Mouse (Mus musculus) heart, postnatal 14 days (tissue): ENCODE results near the gene Mgea5. TPM values are rescaled to one million over a fixed set of nuclear protein-coding genes. Genes with fewer than 3 reads are reported as not detected.
"Not testable (repeated sequence)": the region's sequence is repeated elsewhere in the genome, so short reads cannot be mapped to it uniquely, and the experiment has no call there.

Source experiments
- DNase-seq, 2 experiments: peaks; one replicate each; pipeline ENCODE4 v3.0.0; 2021 to 2022
- intact Hi-C: fragments of 180-260 bp; cut with DNase I; formaldehyde crosslinking; loops from one replicate; pipeline ENCODE4 v1.15.1; 2025
- long read RNA-seq, 2 experiments: library from polyadenylated mRNA; stranded (forward); transcript quantifications; one replicate each; pipeline ENCODE4 v2.0.0; 2021
- total RNA-seq, 2 experiments: library from RNA; stranded (reverse); gene quantifications; 2 replicates each; pipeline ENCODE4 v1.2.3; 2021

Gene Mgea5
- total RNA-seq, result 10 to 100 TPM; 65.7 TPM
- long read RNA-seq, experiment 1, full-length matches to known transcripts, result 15 of 21 reads
- long read RNA-seq, experiment 1, partial matches to known transcripts, result 3 of 21 reads
- long read RNA-seq, experiment 1, other reads (novel, unspliced or antisense), result 3 of 21 reads
- long read RNA-seq, experiment 2, full-length matches to known transcripts, result 11 of 20 reads
- long read RNA-seq, experiment 2, partial matches to known transcripts, result 4 of 20 reads
- long read RNA-seq, experiment 2, other reads (novel, unspliced or antisense), result 5 of 20 reads

- intact Hi-C loops, result loop anchor here (2.0 kb wide), 1 partner anchor 35 kb away; the partner anchor contains the start of gene Npm3
- DNase-seq, result peak; percentile 97 to 98
These were observed at the start of gene Mgea5 for GRCm38 (mm10) chr19:45783181-45783932. TSS of gene Mgea5 (minus strand) at chr19:45783837.

GRCm38 (mm10) chr19:45830679-45831078 lies 47.0 kb upstream of the Mgea5 start:
- DNase-seq, result no peak
- intact Hi-C loops, result loop anchor here (2.0 kb wide), 1 partner anchor 16 kb away; no protein-coding TSS in a partner anchor

DNA sequence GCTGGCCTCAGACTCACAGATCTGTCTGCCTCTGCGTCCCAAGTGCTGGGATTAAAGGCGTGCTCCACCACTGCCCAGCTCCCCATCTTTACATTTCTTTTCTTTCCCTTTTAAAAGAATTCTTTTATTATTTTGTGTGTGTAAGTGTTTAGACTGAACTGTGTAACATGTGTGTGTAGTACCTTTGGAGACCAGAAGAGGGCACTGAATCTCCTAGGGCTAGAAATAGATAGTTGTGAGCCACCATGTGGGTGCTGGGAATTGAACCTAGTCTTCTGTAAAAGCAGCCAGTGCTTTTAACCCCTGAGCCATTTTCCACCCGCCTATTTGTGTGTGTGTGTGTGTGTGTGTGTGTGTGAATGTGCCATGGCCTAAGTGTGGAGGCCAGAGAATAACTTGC lies 44.1 kb upstream of the Mgea5 start:
- no peak for DNase-seq
- intact Hi-C loops, result no loop called here

DNA sequence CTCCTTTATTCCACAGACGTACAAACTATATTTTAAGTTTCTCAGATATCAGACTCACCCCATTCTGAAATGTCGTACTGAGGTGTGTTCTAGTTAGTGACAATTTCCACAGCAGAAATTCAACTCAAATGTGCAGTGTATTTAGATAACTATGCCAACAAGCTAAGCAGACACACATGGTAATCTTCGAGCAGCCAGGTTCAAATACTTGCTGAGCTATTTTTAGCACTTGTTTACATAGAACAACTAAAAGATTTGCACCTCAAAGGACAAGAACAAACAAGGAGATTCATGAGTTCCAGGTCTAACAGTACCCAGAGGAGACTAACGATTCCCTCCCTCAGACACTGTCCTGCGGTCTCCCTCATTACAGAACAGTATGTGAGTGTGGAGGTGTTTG lies 43.5 kb upstream of the Mgea5 start:
- DNase-seq, result no peak
- intact Hi-C loops, result no loop called here

DNA sequence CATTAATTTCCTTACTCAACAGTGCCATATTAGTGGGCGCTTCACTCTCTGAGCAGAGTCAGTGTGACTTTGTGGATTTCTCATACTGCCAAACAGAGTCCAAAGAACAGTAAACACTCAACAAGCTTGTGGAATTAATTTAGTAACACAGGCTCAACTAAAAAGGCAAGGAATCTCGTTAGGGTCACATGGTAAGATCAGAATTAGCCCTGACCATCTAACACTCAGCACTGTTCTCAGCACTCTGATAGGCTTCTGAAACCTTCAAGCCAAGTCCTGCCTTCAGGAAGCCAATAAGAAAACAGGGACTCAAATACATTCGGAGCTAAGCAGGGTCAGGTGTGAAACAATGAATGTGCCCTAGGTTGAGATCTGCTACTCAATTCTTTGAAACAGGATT lies 42.5 kb upstream of the Mgea5 start:
- no peak for DNase-seq
- intact Hi-C loops, result no loop called here

- DNase-seq, result no peak
These were observed 38.2 kb upstream of the Mgea5 start for GRCm38 (mm10) chr19:45821832-45822231.

GRCm38 (mm10) chr19:45817816-45818490 lies 34.3 kb upstream of the Mgea5 start:
- intact Hi-C loops, result no loop called here
- DNase-seq, result no peak

More at GRCm38 (mm10) chr19:45821832-45822231, 38.2 kb upstream of the Mgea5 start:
- intact Hi-C loops, result no loop called here

- no peak for DNase-seq
- intact Hi-C loops, result no loop called here
These were observed 33.1 kb upstream of the Mgea5 start for GRCm38 (mm10) chr19:45816727-45817126.

DNA sequence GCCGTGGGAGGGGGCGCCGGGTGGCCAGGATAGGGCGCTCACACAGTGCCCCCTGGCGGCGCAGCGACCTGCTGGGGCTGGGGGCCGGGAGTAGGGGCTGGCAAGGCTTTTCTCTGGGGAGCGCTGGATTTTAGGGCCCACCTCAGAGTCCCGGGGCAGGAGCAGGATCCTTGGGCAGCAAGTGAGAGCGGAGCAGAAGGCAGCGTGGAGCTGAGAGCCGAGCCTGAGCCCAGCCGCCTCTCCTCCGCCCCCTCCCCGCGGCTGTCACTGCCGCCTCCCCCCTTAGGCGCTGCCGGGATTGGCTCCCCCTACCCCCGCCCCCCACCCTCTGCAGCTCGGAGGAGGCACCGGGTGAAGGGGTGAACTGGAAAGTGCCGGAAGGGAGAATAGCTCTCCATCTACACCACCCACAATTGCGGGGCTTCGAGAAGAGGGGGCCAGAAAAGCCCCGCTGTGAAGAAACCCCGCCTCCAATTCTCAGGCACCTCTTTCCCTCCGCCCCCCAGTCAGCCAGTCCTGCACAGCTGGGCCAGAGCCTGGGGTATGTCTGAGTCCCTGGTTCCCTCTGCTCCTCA lies 32.3 kb upstream of the Mgea5 start, which contains the start of gene Kcnip2:
Kcnip2 (minus strand) TSS at position 231 of the 575 bp plus-strand sequence.
- intact Hi-C loops, result loop anchor here (2.0 kb wide), 1 partner anchor 15 kb away; no protein-coding TSS in a partner anchor
- DNase-seq, result peak; percentile 53 to 62

- no peak for DNase-seq
- intact Hi-C loops, result loop anchor here (2.0 kb wide), 1 partner anchor 16 kb away; no protein-coding TSS in a partner anchor
These were observed 31.5 kb upstream of the Mgea5 start for GRCm38 (mm10) chr19:45815170-45815569.

DNA sequence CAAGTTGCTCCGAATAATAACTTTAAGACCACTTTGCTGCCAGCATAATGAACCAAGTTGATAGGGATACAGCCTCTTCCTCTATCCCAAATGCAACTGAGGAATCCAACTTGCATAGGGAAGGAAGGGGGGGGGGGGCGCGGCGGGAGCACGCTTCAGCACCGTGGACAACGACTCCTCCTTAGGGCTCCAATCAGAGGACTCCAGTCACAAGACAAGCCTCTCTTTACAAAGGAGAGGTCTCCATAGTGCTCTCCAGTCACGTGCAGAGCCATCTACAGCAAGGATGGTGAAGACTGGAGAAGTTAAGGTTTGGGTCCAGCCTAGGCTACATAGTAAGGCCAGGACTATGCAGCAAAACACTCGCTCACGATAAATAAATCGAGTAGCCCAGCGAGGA lies 30.2 kb upstream of the Mgea5 start:
- intact Hi-C loops, result loop anchor here (1.0 to 2.0 kb wide), 3 partner anchors 17 to 201 kb away; no protein-coding TSS in a partner anchor
- DNase-seq, result no peak

- intact Hi-C loops, result loop anchor here (1.0 to 2.0 kb wide), 2 partner anchors 140 to 202 kb away; no protein-coding TSS in a partner anchor
- peak; percentile 84 to 92 for DNase-seq
These were observed 29.6 kb upstream of the Mgea5 start for GRCm38 (mm10) chr19:45813263-45813662.

DNA sequence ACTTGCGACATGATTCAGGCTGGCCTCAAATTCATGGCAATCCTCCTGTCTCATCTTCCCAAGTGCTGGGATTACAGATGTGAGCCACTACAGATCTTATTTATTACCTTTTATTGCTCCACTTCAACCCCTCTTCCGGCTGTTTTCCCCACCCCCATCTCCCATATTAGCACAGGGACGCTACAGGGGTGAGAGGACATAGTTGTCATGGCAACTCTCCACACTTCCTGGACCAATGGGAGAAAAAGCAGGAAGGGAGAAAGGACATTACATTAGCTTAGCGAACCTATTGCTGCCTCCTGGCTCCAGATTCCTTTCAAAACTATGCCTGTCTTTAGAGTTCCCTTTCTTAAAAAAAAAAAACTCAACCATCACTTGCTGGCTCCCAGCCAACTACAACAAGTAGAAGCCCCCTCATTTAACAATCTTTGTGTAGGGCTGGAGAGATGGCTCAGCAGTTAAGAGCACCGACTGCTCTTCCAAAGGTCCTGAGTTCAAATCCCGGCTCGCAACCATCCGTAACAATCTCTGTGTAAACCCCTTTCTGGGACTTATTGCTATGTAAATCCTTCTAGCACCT lies 29.1 kb upstream of the Mgea5 start:
- intact Hi-C loops, result loop anchor here (1.0 to 2.0 kb wide), 2 partner anchors 141 to 202 kb away; no protein-coding TSS in a partner anchor

GRCm38 (mm10) chr19:45812115-45812514 lies 28.5 kb upstream of the Mgea5 start:
- intact Hi-C loops, result loop anchor here (2.0 kb wide), 1 partner anchor 203 kb away; no protein-coding TSS in a partner anchor

More for the DNA sequence above, 29.1 kb upstream of the Mgea5 start:
- no peak for DNase-seq

DNA sequence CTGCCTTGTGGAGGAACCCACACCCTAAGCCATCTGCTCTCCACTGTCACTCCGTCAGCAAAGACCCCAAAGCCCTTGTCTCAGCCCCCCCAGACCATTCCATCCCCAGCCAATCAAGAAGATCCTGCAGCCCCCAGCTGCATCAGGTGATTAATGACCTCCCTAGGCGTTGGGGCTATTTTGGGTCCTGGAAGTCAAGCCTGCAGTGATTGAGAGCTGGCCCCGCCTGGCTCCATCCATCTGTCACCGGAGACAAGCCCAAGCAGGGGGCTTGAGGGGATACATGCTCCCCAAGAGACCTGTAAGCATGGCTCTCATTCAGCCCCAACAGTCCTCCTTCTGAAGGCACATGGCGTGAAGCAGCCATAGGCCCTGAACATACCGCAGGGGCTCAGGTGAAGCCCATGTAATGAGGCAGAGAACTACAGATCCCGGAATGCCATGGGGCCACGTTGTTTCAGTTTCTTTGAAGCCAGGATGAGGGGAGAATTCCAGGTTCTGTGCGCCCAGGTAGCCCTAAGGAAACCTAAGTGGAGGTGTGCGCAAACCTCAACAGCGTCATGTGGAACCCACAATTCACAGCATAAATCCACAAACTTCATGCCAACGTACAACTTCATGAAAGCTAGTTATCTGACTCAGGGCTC lies 27.5 kb upstream of the Mgea5 start:
- intact Hi-C loops, result no loop called here
- no peak for DNase-seq

More at GRCm38 (mm10) chr19:45812115-45812514, 28.5 kb upstream of the Mgea5 start:
- DNase-seq, result peak in 1 of 2 experiments; percentile 40

DNA sequence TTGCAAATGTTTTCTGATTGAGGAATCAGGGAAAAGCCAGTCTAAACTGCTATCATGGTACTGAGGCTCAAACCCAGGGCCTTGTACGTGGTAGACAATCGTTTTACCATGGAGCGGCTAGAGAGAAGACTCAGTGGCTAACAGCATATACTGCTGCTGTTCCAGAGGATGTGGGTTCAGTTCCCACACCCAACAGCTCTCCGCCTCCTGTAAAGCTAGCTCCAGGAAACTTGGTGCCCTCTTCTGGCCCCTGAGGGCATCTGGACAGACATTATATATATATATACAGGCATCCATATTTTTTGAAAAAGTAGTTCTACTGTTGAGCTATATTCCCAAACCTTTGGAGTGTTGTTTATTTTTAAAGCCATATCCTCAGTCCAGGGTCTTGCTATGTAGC lies 24.1 kb upstream of the Mgea5 start:
- intact Hi-C loops, result no loop called here
- no peak for DNase-seq

DNA sequence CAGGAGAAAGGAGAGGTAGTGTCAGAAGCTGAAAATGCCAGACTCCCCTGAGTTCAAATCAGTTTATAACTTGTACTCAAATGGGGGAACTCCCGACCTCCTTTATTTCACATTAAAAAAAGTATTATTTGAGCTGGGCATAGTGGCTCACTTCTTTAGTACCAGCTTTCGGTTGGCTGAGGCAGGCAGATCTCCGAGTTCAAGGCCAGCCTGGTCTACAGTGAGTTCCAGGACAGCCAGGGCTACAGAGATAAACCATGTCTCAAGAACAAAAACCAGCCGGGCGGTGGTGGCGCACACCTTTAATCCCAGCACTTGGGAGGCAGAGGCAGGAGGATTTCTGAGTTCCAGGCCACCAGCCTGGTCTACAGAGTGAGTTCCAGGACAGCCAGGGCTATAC lies 22.2 kb upstream of the Mgea5 start:
- intact Hi-C loops, DNase-seq: not testable (repeated sequence)

DNA sequence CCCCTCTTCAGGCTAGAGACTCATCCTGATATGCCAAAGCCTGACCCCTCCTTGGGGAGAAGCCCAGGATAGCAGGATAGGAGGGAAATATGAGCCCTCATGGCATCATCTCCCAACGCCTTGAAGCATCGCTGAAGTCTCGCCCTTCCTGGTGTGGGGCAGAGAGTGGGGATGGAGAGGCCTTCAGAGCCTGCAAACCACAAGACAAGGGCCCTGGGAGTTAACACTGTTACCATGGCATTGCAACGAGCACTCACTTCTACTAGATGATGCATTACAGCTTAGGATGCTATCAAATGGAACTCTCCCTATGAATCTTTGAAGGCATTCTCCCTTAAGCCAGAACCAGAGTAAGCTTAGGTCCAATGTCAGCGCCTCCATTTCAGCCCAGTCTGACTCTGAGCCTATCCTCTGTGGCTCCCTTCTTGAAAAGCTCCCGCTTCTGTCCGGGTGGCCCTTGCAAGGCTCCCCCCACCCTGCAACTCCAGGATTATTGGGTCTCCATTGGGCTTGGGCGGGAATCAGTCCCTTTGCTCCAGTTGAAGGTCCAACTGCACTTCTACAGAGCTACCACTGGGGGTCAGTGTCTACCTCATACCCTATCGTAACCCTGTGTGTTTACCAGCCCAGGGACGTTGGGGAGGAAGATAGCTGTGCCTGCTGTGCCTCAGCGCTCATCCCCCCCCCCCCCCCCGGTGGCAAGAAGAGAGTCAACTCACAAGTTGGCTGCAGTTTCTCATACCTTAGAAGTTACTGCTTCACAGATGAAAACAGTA lies 21.1 kb upstream of the Mgea5 start:
- intact Hi-C loops, result no loop called here
- DNase-seq, result peak in 1 of 2 experiments; percentile 48
